Mouse (Mus musculus) cerebellum, adult 8-10 months (tissue): ENCODE results near the gene Acox2.

Source experiments
- DNase-seq: peaks from one replicate; pipeline ENCODE4 v3.0.0; 2022

Gene Acox2

GRCm38 (mm10) chr14:8209896-8210295, 49.3 kb downstream of the Acox2 start:
- no peak for DNase-seq

GRCm38 (mm10) chr14:8208876-8209275, 50.3 kb downstream of the Acox2 start:
- no peak for DNase-seq

- no peak for DNase-seq
Measured at GRCm38 (mm10) chr14:8207543-8207942, 51.6 kb downstream of the Acox2 start.

GRCm38 (mm10) chr14:8207105-8207504, 52.0 kb downstream of the Acox2 start:
- no peak for DNase-seq

GRCm38 (mm10) chr14:8206179-8206910, 52.8 kb downstream of the Acox2 start:
- DNase-seq = no peak

GRCm38 (mm10) chr14:8201715-8202114, 57.4 kb downstream of the Acox2 start:
- DNase-seq = no peak

- no peak for DNase-seq
Measured at GRCm38 (mm10) chr14:8200769-8201168, 58.4 kb downstream of the Acox2 start.

- no peak for DNase-seq
Measured at GRCm38 (mm10) chr14:8192727-8193126, 66.4 kb downstream of the Acox2 start.

GRCm38 (mm10) chr14:8191331-8191965, 67.7 kb downstream of the Acox2 start:
- no peak for DNase-seq

- DNase-seq = no peak
Measured at GRCm38 (mm10) chr14:8190556-8190955, 68.6 kb downstream of the Acox2 start.

- no peak for DNase-seq
Measured at GRCm38 (mm10) chr14:8186278-8187045, 72.7 kb downstream of the Acox2 start.

GRCm38 (mm10) chr14:8183330-8183729, 75.8 kb downstream of the Acox2 start:
- DNase-seq = no peak

GRCm38 (mm10) chr14:8180371-8181035, 78.7 kb downstream of the Acox2 start:
- DNase-seq = no peak

GRCm38 (mm10) chr14:8176251-8176650, 82.9 kb downstream of the Acox2 start:
- DNase-seq = no peak
